Mouse (Mus musculus) ES-CJ7 (cell line): ENCODE measurements around the gene Erfe.
A peak's percentile ranks its signal among the peaks of the same experiment; 100 is the strongest.

Experiments used
- DNase-seq: peaks from one replicate; pipeline ENCODE4 v3.0.0; 2011; ENCODE audit warnings: low read depth, low spot score

Gene Erfe

GRCm38 (mm10) chr1:91373414-91373835 is 7.2 kb downstream of the Erfe start:
- DNase-seq: no peak

- DNase-seq: peak; percentile 87
Measured at GRCm38 (mm10) chr1:91380453-91381090, 14.3 kb downstream of the Erfe start.

GRCm38 (mm10) chr1:91381091-91381471 is 14.9 kb downstream of the Erfe start:
- no peak for DNase-seq

- DNase-seq: no peak
Measured at GRCm38 (mm10) chr1:91390369-91390768, 24.1 kb downstream of the Erfe start.

- DNase-seq: peak; percentile 16
Measured at GRCm38 (mm10) chr1:91397927-91398259, 31.7 kb downstream of the Erfe start.

- peak; percentile 86 for DNase-seq
Measured at GRCm38 (mm10) chr1:91398260-91399062, 32.2 kb downstream of the Erfe start, which contains the start of gene Ilkap. Ilkap (minus strand) TSS chr1:91398815.

GRCm38 (mm10) chr1:91404976-91405375 is 38.7 kb downstream of the Erfe start:
- DNase-seq: no peak

GRCm38 (mm10) chr1:91405406-91406169 is 39.4 kb downstream of the Erfe start:
- DNase-seq: no peak

GRCm38 (mm10) chr1:91407819-91408218 is 41.6 kb downstream of the Erfe start:
- no peak for DNase-seq

GRCm38 (mm10) chr1:91411631-91412285 is 45.5 kb downstream of the Erfe start:
- no peak for DNase-seq

- peak; percentile 62 for DNase-seq
Measured at GRCm38 (mm10) chr1:91412286-91413029, 46.2 kb downstream of the Erfe start.

GRCm38 (mm10) chr1:91413030-91413506 is 46.8 kb downstream of the Erfe start:
- peak; percentile 98 for DNase-seq

GRCm38 (mm10) chr1:91413536-91413897 is 47.3 kb downstream of the Erfe start:
- no peak for DNase-seq

- DNase-seq: peak; percentile 66
Measured at GRCm38 (mm10) chr1:91413898-91414594, 47.8 kb downstream of the Erfe start, which contains the start of gene Hes6. Hes6 (minus strand) TSS chr1:91414038.

- DNase-seq: no peak
Measured at GRCm38 (mm10) chr1:91414903-91415302, 48.7 kb downstream of the Erfe start.

- DNase-seq: no peak
Measured at GRCm38 (mm10) chr1:91415311-91415710, 49.1 kb downstream of the Erfe start.

- no peak for DNase-seq
Measured at GRCm38 (mm10) chr1:91417991-91418390, 51.8 kb downstream of the Erfe start.

GRCm38 (mm10) chr1:91419862-91420600 is 53.8 kb downstream of the Erfe start:
- peak; percentile 22 for DNase-seq

- DNase-seq: no peak
Measured at GRCm38 (mm10) chr1:91420601-91421065, 54.4 kb downstream of the Erfe start.
